In genomic region chr14:93474991-93475390, GRCm38 (mm10) we compare ENCODE assay signal across 9 mouse cellular contexts.
DNase-seq lines count a peak whose midpoint lies in the region; ATAC-seq and TF ChIP-seq lines count a peak whose summit lies in the region.
"Had no signal": no experiment of that assay in that cellular context is flagged by ENCODE, and none has a peak within 500 bp of the region (broad histone marks: within the 10 kb centered on the region; RNA-seq: fewer than 3 reads in every experiment).

No protein-coding gene starts in this region.

- H3K4me2 ChIP-seq in lung, postnatal 0 days (replicated peaks; ENCODE audit: low read depth, low read length): no peak overlapping the region
- H3K4me2 ChIP-seq: limb, embryonic 13.5 days had no signal

- 37% methylated on average over 2 of the region's 2 CpGs for WGBS in lung, postnatal 0 days

- 0 out of 2 replicates have a peak, but pooled peaks cover 2% of the 10 kb centered on the region for H3K4me1 ChIP-seq in lung, postnatal 0 days (ENCODE audit: insufficient read depth, low read depth, low read length)

- TF ChIP-seq EP300 in lung, postnatal 0 days (IDR thresholded peaks at IDR 0.05): no peak

- no peak overlapping the region for H3K27ac ChIP-seq in lung, postnatal 0 days (ENCODE audit: low read length)
- H3K27ac ChIP-seq: limb, embryonic 13.5 days had no signal

- H3K9me3 ChIP-seq in lung, postnatal 0 days (ENCODE audit: low read length): no peaks in the 10 kb centered on the region
- H3K9me3 ChIP-seq: limb, embryonic 13.5 days had no signal

- H3K4me3 ChIP-seq in lung, postnatal 0 days (ENCODE audit: low read depth, low read length): no peak overlapping the region
- H3K4me3 ChIP-seq: limb, embryonic 13.5 days had no signal

- H3K36me3 ChIP-seq in lung, postnatal 0 days (ENCODE audit: insufficient read depth, low read length): no peaks in the 10 kb centered on the region
- H3K36me3 ChIP-seq: limb, embryonic 13.5 days had no signal

- H3K27me3 ChIP-seq in lung, postnatal 0 days (replicated peaks; ENCODE audit: insufficient read depth, low read length): no peaks in the 10 kb centered on the region
- H3K27me3 ChIP-seq: limb, embryonic 13.5 days had no signal

- peak; percentile 42 for DNase-seq in layer of hippocampus, adult 9-11 months
- DNase-seq in layer of hippocampus, adult 8-10 months (ENCODE audit: low spot score in 2 of 2): no peak
- DNase-seq in adrenal gland, postnatal 25 days: peak; percentile 50
- peak; percentile 75 to 89 for DNase-seq in cerebellum, postnatal 25 days
- DNase-seq in lung, postnatal 0 days (ENCODE audit: low spot score): peak; percentile 33
- no peak for DNase-seq in thymus, postnatal 4 days
- DNase-seq in spleen, postnatal 4 days (ENCODE audit: low spot score in 2 of 2): no peak
- DNase-seq in urinary bladder, postnatal 14 days (ENCODE audit: low spot score): no peak

- no peak for ATAC-seq in lung, postnatal 0 days

- no peak for TF ChIP-seq CTCF in lung, postnatal 0 days (IDR thresholded peaks at IDR 0.05)

- no peak overlapping the region for H3K9ac ChIP-seq in lung, postnatal 0 days (replicated peaks; ENCODE audit: low read depth)
- H3K9ac ChIP-seq: limb, embryonic 13.5 days had no signal

Comparison
In these comparisons a context has a peak if more than half of its experiments do, and no peak if none do; other contexts are left out.
1. DNase-seq: peak in layer of hippocampus, adult 9-11 months (single experiment), adrenal gland, postnatal 25 days (single experiment), cerebellum, postnatal 25 days (2 of 2) and lung, postnatal 0 days (single experiment); none in layer of hippocampus, adult 8-10 months (0 of 2), thymus, postnatal 4 days (single experiment), spleen, postnatal 4 days (0 of 2) and urinary bladder, postnatal 14 days (single experiment).